Mouse (Mus musculus) thymus, postnatal 14 days (tissue): ENCODE data around the gene 4931414P19Rik.
A peak's percentile ranks its signal among the peaks of the same experiment; 100 is the strongest.

ENCODE experiments used
- DNase-seq: peaks from one replicate; pipeline ENCODE4 v3.0.0; 2021

Gene 4931414P19Rik

GRCm38 (mm10) chr14:54579638-54580037, 26.2 kb downstream of the 4931414P19Rik start:
- DNase-seq, result no peak

- peak; percentile 68 for DNase-seq
Measured at GRCm38 (mm10) chr14:54578063-54578462, 27.7 kb downstream of the 4931414P19Rik start.

- peak; percentile 54 for DNase-seq
Measured at GRCm38 (mm10) chr14:54577089-54577982, 28.5 kb downstream of the 4931414P19Rik start, which contains the start of gene Ajuba. Ajuba (minus strand) TSS chr14:54577558.

- peak; percentile 23 for DNase-seq
Measured at GRCm38 (mm10) chr14:54576241-54577088, 29.3 kb downstream of the 4931414P19Rik start.

GRCm38 (mm10) chr14:54575631-54576030, 30.2 kb downstream of the 4931414P19Rik start:
- DNase-seq, result peak; percentile 45

- no peak for DNase-seq
Measured at GRCm38 (mm10) chr14:54575031-54575430, 30.8 kb downstream of the 4931414P19Rik start.

- DNase-seq, result no peak
Measured at GRCm38 (mm10) chr14:54574253-54574652, 31.5 kb downstream of the 4931414P19Rik start.

- DNase-seq, result no peak
Measured at GRCm38 (mm10) chr14:54572790-54573736, 32.7 kb downstream of the 4931414P19Rik start.

GRCm38 (mm10) chr14:54572122-54572521, 33.7 kb downstream of the 4931414P19Rik start:
- DNase-seq, result no peak

GRCm38 (mm10) chr14:54569451-54570392, 36.1 kb downstream of the 4931414P19Rik start:
- peak; percentile 23 for DNase-seq

- peak; percentile 72 for DNase-seq
Measured at GRCm38 (mm10) chr14:54568694-54569414, 36.9 kb downstream of the 4931414P19Rik start.

GRCm38 (mm10) chr14:54560527-54561242, 45.1 kb downstream of the 4931414P19Rik start:
- DNase-seq, result no peak

GRCm38 (mm10) chr14:54557330-54557729, 48.5 kb downstream of the 4931414P19Rik start:
- DNase-seq, result no peak

GRCm38 (mm10) chr14:54553975-54554769, 51.6 kb downstream of the 4931414P19Rik start, which contains the start of gene Haus4:
Haus4 (minus strand) TSS chr14:54554616.
- DNase-seq, result peak; percentile 85

- peak; percentile 41 for DNase-seq
Measured at GRCm38 (mm10) chr14:54553454-54553974, 52.3 kb downstream of the 4931414P19Rik start.

GRCm38 (mm10) chr14:54544703-54545102, 61.1 kb downstream of the 4931414P19Rik start:
- no peak for DNase-seq

GRCm38 (mm10) chr14:54540771-54541170, 65.0 kb downstream of the 4931414P19Rik start:
- DNase-seq, result no peak

- DNase-seq, result no peak
Measured at GRCm38 (mm10) chr14:54538580-54538979, 67.2 kb downstream of the 4931414P19Rik start.
